Mouse (Mus musculus): ENCODE results near the gene Crebl2. TPM values are rescaled to one million over a fixed set of nuclear protein-coding genes. Genes with fewer than 3 reads are reported as not detected.

Gene Crebl2
- polyA plus RNA-seq, 2 experiments: 3.0 to 8.1 TPM

GRCm38 (mm10) chr6:134845726-134846125 lies 15.8 kb downstream of the Crebl2 start:
- no peak for TF ChIP-seq POLR2A (IDR thresholded peaks at IDR 0.05; ENCODE audit: borderline replicate concordance, extremely low read depth, insufficient read depth, insufficient read length)
- DNase-seq (ENCODE audit: low spot score) (no peak), ATAC-seq (ENCODE audit: low FRiP score, low read depth) (no peak)
- no peaks in the 10 kb centered on the region; the same call in 1 of the 2 replicates for H3K36me3 ChIP-seq (ENCODE audit: control insufficient read depth, insufficient read depth, low read length)
- H3K4me1 ChIP-seq (ENCODE audit: control insufficient read depth, insufficient read depth, low read length): no peaks in the 10 kb centered on the region
- no peak overlapping the region for H3K27ac ChIP-seq (replicated peaks; ENCODE audit: low read depth, low read length)
- H3K9ac ChIP-seq (ENCODE audit: low read depth, low read length, severe bottlenecking): no peak overlapping the region
- no peak overlapping the region for H3K4me2 ChIP-seq (replicated peaks; ENCODE audit: low read depth, low read length, severe bottlenecking)
- H3K4me3 ChIP-seq (replicated peaks; ENCODE audit: low read length): no peak overlapping the region
- WGBS: 72% methylated on average over 4 of the region's 4 CpGs
- H3K27me3 ChIP-seq (ENCODE audit: control insufficient read depth, insufficient read depth, low read length): no peaks in the 10 kb centered on the region
- H3K9me3 ChIP-seq (ENCODE audit: control insufficient read depth, low read length): no peaks in the 10 kb centered on the region

DNA sequence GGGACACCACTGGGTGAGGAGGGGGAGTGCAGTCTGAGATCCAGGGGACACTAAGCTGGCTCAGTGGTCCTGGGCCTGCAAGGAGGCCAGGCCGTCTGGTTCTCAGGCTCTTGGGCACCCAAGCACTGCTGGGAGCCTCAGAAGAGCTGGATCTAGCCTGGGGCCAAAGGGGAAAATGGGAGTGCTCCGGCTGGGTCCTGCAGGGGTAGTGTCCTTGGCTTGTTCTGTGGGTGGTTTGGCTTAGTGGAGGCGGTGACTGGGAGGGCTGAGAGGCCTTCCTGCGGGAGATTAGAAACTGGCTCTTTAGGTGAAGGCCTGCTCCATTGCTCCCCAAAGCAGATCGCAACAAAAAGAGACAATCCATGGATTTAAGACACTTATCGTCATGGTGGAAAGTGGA lies 16.4 kb downstream of the Crebl2 start:
- no peak overlapping the region for H3K9ac ChIP-seq (ENCODE audit: low read depth, low read length, severe bottlenecking)
- no peaks in the 10 kb centered on the region for H3K4me1 ChIP-seq (ENCODE audit: control insufficient read depth, insufficient read depth, low read length)
- ATAC-seq (ENCODE audit: low FRiP score, low read depth): no peak
- no peak overlapping the region for H3K4me3 ChIP-seq (replicated peaks; ENCODE audit: low read length)
- 81% methylated on average over 6 of the region's 6 CpGs for WGBS
- H3K4me2 ChIP-seq (replicated peaks; ENCODE audit: low read depth, low read length, severe bottlenecking): no peak overlapping the region
- H3K36me3 ChIP-seq (ENCODE audit: control insufficient read depth, insufficient read depth, low read length): peaks cover 3% of the 10 kb centered on the region; the same call in 1 of the 2 replicates
- no peak overlapping the region for H3K27ac ChIP-seq (replicated peaks; ENCODE audit: low read depth, low read length)
- H3K9me3 ChIP-seq (ENCODE audit: control insufficient read depth, low read length): no peaks in the 10 kb centered on the region
- no peak for DNase-seq (ENCODE audit: low spot score)
- no peak for TF ChIP-seq POLR2A (IDR thresholded peaks at IDR 0.05; ENCODE audit: borderline replicate concordance, extremely low read depth, insufficient read depth, insufficient read length)
- H3K27me3 ChIP-seq (ENCODE audit: control insufficient read depth, insufficient read depth, low read length): no peaks in the 10 kb centered on the region

DNA sequence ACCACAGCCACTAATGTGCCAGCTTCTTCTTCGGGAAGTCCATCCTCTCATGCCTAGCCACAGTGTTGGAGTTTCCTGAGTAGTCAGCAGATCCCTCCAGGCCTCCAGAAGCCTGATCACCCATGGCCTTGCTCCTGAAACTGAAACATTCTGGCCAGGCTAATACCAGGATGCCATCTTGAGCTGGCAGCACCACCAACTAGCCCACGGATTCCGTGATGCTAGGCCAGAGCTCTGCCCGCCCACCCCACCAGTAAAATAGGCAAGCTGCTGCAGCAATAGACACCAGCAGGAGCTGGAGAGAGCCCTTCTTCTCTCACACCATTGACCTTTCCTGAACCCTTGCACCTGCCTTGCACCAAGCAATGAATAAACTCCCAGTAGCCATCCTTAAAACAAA lies 17.6 kb downstream of the Crebl2 start:
- DNase-seq (ENCODE audit: low spot score): no peak
- no peak overlapping the region for H3K4me3 ChIP-seq (replicated peaks; ENCODE audit: low read length)
- H3K4me1 ChIP-seq (ENCODE audit: control insufficient read depth, insufficient read depth, low read length): no peaks in the 10 kb centered on the region
- H3K27me3 ChIP-seq (ENCODE audit: control insufficient read depth, insufficient read depth, low read length): no peaks in the 10 kb centered on the region
- no peak for ATAC-seq (ENCODE audit: low FRiP score, low read depth)
- H3K4me2 ChIP-seq (replicated peaks; ENCODE audit: low read depth, low read length, severe bottlenecking): no peak overlapping the region
- H3K27ac ChIP-seq (replicated peaks; ENCODE audit: low read depth, low read length): no peak overlapping the region
- no peak for TF ChIP-seq POLR2A (IDR thresholded peaks at IDR 0.05; ENCODE audit: borderline replicate concordance, extremely low read depth, insufficient read depth, insufficient read length)
- peaks cover 3% of the 10 kb centered on the region; the same call in 1 of the 2 replicates for H3K36me3 ChIP-seq (ENCODE audit: control insufficient read depth, insufficient read depth, low read length)
- WGBS: 88% methylated on average over 4 of the region's 4 CpGs
- H3K9me3 ChIP-seq (ENCODE audit: control insufficient read depth, low read length): no peaks in the 10 kb centered on the region
- H3K9ac ChIP-seq (ENCODE audit: low read depth, low read length, severe bottlenecking): no peak overlapping the region

- H3K9ac ChIP-seq (ENCODE audit: low read depth, low read length, severe bottlenecking): no peak overlapping the region
- H3K27ac ChIP-seq (replicated peaks; ENCODE audit: low read depth, low read length): no peak overlapping the region
- DNase-seq (ENCODE audit: low spot score): no peak
- no peak overlapping the region for H3K4me3 ChIP-seq (replicated peaks; ENCODE audit: low read length)
- no peak for TF ChIP-seq POLR2A (IDR thresholded peaks at IDR 0.05; ENCODE audit: borderline replicate concordance, extremely low read depth, insufficient read depth, insufficient read length)
- H3K36me3 ChIP-seq (ENCODE audit: control insufficient read depth, insufficient read depth, low read length): peaks cover 3% of the 10 kb centered on the region; the same call in 1 of the 2 replicates
- no peaks in the 10 kb centered on the region for H3K4me1 ChIP-seq (ENCODE audit: control insufficient read depth, insufficient read depth, low read length)
- H3K9me3 ChIP-seq (ENCODE audit: control insufficient read depth, low read length): no peaks in the 10 kb centered on the region
- ATAC-seq (ENCODE audit: low FRiP score, low read depth): no peak
- H3K27me3 ChIP-seq (ENCODE audit: control insufficient read depth, insufficient read depth, low read length): no peaks in the 10 kb centered on the region
- no peak overlapping the region for H3K4me2 ChIP-seq (replicated peaks; ENCODE audit: low read depth, low read length, severe bottlenecking)
- 84% methylated on average over 5 of the region's 5 CpGs for WGBS
These were observed 18.4 kb downstream of the Crebl2 start for GRCm38 (mm10) chr6:134848197-134848890.

- Histone ChIP-seq H3K27ac (replicated peaks; ENCODE audit: low read depth, low read length) (no peak overlapping the region), H3K27me3 (ENCODE audit: control insufficient read depth, insufficient read depth, low read length) (no peaks in the 10 kb centered on the region), H3K4me1 (ENCODE audit: control insufficient read depth, insufficient read depth, low read length) (no peaks in the 10 kb centered on the region), H3K36me3 (ENCODE audit: control insufficient read depth, insufficient read depth, low read length) (peaks cover 3% of the 10 kb centered on the region; the same call in 1 of the 2 replicates), H3K9ac (ENCODE audit: low read depth, low read length, severe bottlenecking) (no peak overlapping the region), H3K9me3 (ENCODE audit: control insufficient read depth, low read length) (no peaks in the 10 kb centered on the region), H3K4me3 (replicated peaks; ENCODE audit: low read length) (no peak overlapping the region), H3K4me2 (replicated peaks; ENCODE audit: low read depth, low read length, severe bottlenecking) (no peak overlapping the region)
- no peak for DNase-seq (ENCODE audit: low spot score)
- WGBS: 76% methylated on average over 2 of the region's 2 CpGs
- ATAC-seq (ENCODE audit: low FRiP score, low read depth): no peak
- no peak for TF ChIP-seq POLR2A (IDR thresholded peaks at IDR 0.05; ENCODE audit: borderline replicate concordance, extremely low read depth, insufficient read depth, insufficient read length)
These were observed 19.5 kb downstream of the Crebl2 start for GRCm38 (mm10) chr6:134849461-134849860.

Data from limb, embryonic 14.5 days (tissue).